Mouse (Mus musculus): ENCODE data around the gene Slc7a5.

The Slc7a5 gene

GRCm38 (mm10) chr8:121849303-121849702 lies 58.2 kb downstream of the Slc7a5 start:
- DNase-seq = no peak

GRCm38 (mm10) chr8:121848495-121848894 lies 59.0 kb downstream of the Slc7a5 start:
- DNase-seq = no peak

DNA sequence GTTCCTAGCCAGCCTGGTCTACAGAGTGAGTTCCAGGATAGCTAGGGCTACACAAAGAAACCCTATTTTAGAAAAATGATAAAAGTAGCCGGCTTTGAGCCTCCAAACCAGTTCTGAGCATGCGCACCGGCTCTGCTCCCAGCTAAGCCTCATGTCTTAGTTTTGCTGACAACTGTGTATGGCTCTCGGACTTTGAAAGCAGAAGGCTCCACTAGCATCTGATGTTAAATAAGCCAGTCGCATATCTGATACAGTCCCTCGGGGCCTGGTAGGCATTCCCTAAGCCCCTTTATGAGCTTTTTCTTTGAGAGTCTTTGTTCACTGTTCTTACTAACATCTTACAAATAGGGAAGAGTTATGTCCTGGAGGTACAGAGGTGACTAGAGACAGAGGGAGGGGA lies 59.5 kb downstream of the Slc7a5 start:
- no peak for DNase-seq

GRCm38 (mm10) chr8:121847261-121847822 lies 60.2 kb downstream of the Slc7a5 start:
- DNase-seq = no peak

DNA sequence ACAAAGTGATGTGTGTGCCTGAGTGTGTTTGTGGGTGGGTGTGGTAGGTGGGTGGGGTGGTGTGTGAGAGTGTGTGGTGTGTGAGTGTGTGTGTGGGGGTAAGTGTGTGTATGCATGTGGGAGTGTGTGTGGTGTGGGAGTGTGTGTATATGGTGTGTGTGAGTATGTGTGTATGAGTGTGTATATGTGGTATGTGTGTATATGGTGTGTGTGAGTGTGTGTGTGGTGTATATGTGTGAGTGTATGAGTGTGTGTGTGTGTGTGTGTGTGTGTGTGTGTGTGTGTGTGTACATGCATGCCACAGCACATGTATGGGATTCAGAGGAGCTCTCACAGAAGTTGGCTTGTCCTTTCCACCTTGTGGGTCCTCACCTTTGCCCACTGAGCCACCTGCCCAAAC lies 60.7 kb downstream of the Slc7a5 start:
- no peak for DNase-seq

DNA sequence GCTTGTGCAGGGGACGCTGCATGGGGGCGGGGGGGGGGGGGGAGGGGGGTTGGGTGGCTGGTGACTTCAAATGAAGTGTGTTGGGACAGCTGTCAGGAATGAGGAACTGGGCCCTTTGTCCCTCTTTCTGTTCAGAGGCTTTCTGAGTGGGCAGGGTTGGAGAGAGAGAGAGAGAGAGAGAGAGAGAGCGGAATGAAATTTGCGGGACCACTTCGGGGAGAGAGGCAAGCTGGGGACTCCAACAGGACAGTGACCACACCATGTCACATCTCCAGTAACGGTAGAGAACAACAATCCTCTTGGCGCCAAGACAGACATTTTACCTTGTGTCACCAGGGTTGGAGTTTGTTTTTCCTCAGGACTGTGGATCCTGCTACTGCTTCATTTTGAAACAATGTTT lies 62.7 kb downstream of the Slc7a5 start:
- DNase-seq = no peak

DNA sequence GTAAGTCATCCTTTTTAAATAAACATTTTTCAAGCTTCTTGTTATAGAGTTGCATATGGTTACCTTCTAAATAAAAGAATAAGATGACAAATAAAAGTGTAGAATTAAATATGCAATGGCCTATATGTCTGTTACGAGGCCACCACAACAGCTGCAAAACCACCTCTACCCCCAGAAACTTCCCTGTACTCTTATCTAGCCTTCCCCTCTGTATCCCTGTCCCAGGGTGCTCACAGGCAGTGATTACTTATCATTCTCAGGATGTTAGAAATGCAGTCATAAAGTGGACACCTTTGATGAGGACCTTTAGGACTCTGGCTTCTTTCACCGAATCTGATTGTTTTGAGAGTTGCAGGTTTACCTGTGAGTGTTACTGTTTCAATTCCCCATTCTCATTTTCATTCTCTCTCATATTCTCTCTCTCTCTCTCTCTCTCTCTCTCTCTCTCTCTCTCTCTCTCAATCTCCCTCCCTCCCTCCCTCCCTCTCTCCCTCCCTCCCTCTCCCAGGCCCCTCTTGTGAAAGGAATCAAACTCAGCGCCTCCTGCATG lies 64.2 kb downstream of the Slc7a5 start:
- no peak for DNase-seq

- DNase-seq = no peak
These were observed 65.2 kb downstream of the Slc7a5 start for GRCm38 (mm10) chr8:121842064-121842955.

GRCm38 (mm10) chr8:121841242-121841641 lies 66.3 kb downstream of the Slc7a5 start:
- DNase-seq = peak; percentile 70 to 74

GRCm38 (mm10) chr8:121832503-121832902 lies 75.0 kb downstream of the Slc7a5 start:
- peak; percentile 80 to 82 for DNase-seq

GRCm38 (mm10) chr8:121832061-121832460 lies 75.4 kb downstream of the Slc7a5 start:
- no peak for DNase-seq

Measured in kidney, postnatal 4 days (tissue).